Mouse (Mus musculus): ENCODE data around the gene Cln3.

Cln3 gene

DNA sequence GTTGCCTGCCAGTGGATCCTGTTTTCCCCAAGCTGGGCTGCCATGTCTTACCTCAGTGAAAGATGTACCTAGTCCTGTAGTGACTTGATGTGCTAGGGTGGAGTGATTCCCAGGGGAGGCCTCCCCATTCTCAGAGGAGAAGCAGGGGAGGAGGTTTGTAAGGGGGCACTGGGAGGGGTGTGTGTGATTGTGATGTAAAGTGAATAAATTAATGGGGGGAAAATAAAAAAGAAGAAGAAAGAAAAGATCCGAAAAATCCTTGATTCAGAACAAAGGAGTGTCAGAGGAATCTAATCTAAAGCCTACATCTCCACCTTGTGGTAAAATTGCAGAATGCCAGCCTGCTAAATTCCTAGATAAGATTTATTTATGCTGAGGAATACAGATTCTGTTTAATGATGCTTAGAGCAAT, 57.4 kb downstream of the Cln3 start:
- in situ Hi-C loops (cut with MboI, MseI) = loop anchor here (5.0 to 10.0 kb wide), 3 partner anchors 51 to 203 kb away; partner anchors contain the start of gene Sh2b1

DNA sequence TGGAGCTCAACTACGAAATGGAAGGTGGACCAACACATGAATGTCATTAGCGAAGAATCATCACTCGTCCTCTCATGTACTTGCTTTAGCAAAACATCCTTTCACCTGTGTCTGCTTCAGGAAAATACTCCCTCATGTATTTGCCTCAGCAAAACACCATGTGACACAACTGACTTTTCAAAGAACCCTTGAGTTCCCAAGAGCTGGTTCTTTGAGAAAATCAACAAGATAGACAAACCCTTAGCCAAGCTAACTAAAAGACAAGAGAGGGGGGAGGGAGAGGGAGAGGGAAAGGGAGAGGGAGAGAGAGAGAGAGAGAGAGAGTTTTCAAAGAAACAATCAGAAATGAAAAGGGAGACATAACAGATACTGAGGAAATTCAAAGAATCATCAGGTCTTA, 62.3 kb downstream of the Cln3 start:
- in situ Hi-C loops (cut with MboI, MseI) = loop anchor here (10.0 kb wide), 1 partner anchor 199 kb away; no protein-coding TSS in a partner anchor

Data from T-helper 2 cell (primary cell).